Mouse (Mus musculus) c-Kit-positive CD71-positive TER-119-positive erythroid progenitor cells, embryonic 14.5 days (primary cell): ENCODE results near the gene Filip1.
A peak's percentile ranks its signal among the peaks of the same experiment; 100 is the strongest.
"Not testable (repeated sequence)": the region's sequence is repeated elsewhere in the genome, so short reads cannot be mapped to it uniquely, and the experiment has no call there.

Source experiments
- DNase-seq: peaks from one replicate; pipeline ENCODE4 v3.0.0-alpha.2; 2013; ENCODE audit warnings: low spot score

Gene Filip1

DNA sequence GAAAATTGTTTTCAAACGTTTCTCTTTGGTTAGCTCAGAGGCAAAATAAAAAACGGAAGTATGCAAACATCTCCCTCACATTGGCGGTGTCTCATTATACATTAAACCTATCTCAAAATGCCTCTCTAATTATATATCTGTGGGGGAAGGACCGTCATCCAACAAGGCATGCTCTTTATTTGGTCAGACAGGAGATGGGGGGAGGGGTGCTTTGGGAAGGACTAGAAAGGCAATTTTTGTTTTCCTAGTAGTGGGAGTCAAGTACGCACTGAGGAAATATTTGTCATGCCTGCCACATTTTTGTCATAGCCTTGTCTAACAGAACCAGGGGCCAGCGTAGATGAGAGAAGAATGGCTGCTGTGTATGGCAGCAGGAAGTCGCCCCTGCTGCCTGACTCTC lies at the start of gene Filip1:
Gene Filip1 (minus strand): TSS at position 101 of the 400 bp plus-strand sequence.
- DNase-seq: no peak

DNA sequence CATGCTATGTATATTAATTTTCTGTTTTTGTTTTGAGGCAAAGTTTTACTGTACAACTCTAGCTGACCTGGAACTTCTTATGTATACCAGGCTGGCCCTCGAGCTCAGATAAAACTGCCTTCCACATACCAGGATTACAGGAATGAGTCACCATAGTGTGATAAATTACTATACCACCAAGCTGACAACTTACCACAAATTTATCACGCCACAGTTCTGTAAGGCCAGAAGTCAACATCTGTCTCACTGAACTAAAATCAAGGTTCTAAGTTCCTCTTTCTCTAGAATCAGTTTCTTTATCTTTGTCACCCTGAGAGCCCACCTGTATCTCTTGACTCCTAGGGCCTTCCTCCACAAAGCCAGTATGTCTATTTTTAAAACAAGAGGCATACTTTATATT lies 45.0 kb upstream of the Filip1 start:
- DNase-seq: no peak

DNA sequence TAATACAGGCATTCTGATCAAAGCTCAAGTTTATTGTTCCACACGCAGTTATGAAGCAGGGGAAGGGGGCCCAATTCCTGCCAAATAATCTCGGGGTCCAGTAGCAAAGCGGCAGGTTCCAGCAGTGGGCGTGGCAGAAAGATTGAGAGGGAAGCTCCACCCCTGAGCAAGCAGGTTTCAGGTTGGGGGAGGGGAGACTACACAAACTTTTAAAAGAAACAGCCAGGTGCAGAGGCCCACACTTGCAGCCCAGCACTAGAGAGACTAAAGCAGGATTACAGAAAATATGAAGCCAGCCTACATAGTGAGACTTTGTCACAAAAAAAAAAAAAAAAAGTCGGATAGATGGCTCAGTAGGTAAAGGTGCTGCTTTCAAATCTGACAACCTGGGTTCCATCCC lies 40.3 kb upstream of the Filip1 start:
- DNase-seq: no peak

DNA sequence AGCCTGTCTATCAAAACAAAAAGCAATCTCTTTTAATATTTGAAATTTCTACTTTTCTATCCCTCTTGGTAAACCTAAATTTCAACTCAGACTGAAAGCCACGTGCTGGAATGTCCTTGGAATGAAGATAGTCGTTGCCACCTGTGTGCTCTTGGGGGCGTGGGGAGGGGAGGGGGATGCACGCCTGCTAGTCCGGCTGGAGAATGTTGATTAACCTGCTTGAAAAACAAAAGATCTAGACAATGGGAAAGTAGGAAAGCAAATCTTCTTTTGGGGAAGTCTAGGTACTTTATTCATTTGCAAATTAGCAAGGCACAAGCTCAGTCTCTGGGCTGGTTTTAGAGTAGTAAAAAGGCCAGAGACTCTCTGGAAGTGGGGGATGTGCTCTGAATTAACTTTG lies 36.6 kb upstream of the Filip1 start:
- DNase-seq: not testable (repeated sequence)

DNA sequence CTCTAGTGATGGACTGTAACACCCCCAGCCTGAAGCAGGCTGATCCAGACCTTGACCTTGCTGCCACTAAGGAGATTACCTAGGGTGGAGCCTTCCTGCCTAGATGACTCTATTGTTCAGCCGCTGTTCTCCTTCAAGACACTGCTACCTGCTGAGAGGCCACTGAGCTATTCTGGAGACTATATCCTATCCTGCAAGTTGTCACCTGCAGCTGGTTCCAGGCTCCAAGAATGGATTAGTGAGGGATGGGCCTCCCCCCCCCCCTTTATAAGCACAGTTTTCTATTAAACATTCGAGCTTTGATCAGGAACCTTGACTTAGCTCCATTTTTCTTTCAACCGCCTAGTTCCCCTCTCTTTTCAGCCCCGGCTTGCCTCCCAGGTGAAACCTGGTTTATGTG lies 31.6 kb upstream of the Filip1 start:
- DNase-seq: not testable (repeated sequence)

DNA sequence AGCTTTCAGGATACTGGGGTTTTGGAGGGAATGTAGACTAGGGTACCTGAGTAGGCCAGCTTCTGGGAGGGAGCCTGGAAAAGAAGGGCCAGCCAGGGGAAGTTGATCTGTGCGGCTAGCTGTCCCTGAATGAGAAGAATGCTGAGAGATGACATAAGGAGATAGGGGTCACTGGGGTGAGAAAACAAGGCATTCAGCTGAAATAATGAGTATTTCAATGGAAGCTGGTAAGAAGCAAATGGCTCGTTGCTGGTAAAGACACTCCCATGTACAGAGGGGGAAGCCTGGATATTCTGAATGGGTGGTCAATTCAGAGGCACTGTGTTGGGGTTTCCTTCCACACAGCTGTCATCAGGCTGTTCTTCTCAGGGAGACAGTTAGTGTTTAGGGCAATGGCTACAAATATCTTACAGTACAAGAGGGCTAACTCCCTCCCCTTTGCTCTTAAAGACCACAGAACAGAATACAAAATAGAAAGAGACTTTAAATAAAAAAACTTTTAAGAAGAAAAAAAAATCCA lies 26.7 kb upstream of the Filip1 start:
- no peak for DNase-seq

DNA sequence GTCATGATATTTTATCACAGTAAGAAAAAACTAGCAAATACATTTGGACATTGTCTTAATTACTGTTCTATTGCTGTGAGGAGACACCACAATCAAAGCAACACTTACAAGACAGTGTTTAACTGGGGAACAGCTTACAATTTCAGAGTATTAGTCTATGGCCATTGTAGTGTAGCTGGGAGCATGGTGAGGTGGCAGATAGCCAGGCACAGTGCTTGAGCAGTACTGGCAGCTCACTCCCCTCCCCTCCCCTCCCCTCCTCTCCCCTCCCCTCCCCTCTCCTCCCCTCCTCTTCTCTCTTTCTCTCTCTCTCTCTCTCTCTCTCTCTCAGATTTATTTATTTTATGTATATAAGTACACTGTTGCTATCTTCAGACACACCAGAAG lies 25.3 kb upstream of the Filip1 start:
- no peak for DNase-seq

DNA sequence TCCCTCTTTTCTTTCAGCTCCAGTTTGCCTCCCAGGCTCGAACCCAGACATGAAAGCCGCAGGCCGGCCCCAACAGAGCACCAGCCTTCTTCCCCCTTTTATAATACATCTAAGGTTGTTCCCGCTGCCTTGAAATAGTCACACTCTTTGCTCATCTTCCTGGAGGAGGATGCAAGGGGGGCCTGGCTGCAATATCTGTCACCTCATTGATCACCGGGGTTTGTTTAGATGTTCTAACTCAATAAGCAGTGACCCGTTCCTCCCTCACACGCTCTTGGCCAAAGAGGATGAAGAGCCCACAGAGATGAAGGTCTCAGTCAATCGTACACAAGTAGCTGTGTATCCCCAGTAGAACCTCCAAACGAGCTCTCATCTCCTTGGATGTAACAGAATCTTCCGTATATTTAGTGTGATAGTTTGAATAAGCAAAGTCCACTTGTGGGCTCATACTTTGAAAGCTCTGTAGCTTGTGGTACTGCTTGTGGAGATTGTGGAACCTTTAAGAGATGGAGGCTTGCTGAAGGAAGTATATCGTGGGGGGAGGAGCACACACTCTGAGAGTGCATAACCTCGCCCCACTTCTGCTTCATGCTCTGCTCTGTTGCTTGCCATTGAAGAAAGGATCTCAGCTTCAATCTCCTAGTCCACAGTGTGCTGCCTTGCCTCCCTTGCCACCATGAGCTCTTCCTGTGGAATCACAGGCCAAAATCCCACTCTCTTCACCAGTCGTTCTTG lies 24.8 kb upstream of the Filip1 start:
- no peak for DNase-seq

DNA sequence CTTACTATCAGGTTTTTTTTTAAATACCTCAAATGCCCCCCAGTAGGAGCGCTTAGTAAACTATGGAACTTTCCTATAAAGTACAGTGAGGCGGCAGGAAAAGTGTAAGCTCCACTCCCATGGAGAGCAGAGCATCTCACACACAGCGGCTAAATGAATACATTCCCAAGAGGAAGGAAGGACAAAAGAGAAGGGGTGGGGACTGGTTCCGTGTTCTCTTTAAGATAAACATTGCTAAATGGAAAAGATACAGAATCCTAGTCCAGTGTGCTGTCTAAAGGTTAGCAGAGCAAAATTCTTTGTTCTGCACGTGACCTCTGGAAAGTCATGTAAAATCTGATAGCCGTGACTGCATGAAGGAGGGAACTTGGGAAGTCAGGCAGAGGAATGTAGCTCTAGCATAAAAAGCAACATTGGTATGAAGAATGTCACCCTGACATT lies 13.9 kb upstream of the Filip1 start:
- DNase-seq: no peak

DNA sequence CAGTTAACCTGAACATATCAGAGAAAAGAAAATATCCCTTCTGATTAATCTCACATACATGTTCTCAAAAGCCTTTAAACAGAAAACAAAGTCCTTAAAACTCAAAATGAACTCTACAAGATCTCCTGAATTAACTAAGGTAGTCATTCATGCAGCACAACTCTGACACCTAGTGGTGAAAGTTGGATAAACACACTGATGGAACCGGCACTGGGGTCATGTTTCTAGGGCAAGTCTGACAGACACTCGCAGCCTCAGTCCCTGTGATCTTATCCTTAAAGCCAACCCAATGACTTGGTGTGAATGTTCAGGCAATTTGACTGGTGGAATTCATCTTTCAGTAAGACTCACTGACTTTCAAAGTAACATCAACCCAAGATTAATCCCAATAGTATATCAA lies 13.4 kb upstream of the Filip1 start:
- peak; percentile 63 for DNase-seq

DNA sequence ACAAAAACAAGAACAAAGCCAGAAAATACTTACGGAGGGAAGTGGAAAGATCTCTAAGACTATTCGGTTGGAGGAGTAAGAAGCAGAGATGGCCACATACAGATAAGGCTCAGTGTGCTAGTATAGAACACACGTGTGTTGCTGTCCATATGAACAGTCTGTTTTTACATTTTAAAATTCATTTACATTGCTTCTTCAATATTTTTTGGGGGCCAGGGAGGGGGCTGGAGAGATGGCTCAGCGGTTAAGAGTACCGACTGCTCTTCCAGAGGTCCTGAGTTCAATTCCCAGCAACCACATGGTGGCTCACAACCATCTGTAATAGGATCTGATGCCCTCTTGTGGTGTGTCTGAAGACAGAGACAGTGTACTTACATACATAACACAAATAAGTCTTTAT lies 12.7 kb upstream of the Filip1 start:
- DNase-seq: not testable (repeated sequence)

DNA sequence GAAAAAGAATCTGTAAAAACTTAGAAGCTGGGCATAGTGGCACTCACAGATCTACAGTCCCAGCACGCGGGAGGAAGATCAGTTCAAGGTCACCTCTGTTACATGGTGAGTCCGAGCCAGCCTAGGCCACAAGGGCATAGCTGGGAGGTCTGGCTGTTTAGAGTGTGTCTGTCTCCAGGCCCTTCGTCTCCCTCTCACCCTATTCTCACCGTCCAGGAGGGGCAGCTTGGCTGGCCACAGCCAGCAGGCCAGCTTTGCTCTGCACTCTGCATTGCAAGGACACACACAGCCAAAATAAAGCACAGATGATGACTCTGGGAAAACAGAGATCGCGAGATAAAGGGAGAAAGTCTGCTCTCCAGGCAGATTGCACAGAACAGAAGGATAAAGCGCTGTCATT lies 10.2 kb upstream of the Filip1 start:
- DNase-seq: no peak

DNA sequence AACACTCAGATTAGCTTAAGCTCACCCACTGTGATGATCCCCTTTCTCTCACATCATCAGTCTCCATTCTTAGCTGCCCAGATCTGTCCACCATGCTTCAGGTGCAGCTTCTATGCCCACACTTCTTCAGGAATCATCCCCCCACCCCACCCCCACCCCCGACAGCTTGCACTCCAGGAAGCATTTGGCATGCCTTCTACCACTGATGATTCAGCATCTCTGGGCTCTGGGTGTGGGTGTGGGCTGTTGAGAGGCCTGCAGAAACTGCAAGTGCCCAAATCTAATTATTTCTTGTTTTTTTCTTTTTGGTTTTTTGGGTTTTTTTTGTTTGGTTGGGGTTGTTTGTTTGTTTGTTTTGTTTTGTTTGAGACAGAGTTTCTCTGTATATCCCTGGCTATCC lies 9.0 kb upstream of the Filip1 start:
- DNase-seq: no peak

DNA sequence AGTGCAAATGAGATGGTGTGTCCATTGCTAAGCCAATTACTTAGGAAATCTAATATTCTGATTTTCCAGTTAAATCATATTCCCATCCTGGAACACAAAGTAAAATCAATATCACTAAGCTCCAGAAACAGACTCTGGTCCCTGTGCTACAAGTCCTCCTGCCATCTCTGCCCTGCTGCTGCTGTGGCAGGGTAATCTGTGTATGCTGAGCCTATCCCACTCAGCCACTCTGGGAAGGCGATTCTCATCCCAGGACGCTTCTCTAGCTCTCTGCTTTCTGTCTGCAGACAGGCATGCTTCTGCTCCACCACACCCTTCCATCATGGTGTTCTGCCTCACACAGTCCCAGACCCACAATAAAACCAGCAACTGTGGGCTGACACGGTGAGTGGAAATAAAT lies 7.8 kb upstream of the Filip1 start:
- DNase-seq: no peak

DNA sequence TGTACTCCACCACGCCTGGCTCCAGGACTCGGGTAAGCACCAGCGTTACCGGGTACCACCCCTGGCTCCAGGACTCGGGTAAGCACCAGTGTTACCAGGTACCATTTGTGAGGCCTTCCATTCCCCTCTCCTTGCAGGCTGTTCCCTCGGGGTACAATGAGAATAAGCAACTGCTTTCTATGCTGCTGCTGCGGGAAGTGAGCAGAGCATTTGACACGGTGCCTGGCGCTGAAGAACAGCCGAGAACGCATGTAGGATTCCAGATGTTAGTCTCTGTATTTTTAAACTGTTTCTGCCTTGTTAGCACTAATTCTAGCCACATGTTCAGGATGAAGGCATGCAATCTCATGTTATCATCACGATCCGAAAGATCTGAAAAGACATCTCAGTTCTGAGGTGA lies 635 bp downstream of the Filip1 start:
- no peak for DNase-seq

DNA sequence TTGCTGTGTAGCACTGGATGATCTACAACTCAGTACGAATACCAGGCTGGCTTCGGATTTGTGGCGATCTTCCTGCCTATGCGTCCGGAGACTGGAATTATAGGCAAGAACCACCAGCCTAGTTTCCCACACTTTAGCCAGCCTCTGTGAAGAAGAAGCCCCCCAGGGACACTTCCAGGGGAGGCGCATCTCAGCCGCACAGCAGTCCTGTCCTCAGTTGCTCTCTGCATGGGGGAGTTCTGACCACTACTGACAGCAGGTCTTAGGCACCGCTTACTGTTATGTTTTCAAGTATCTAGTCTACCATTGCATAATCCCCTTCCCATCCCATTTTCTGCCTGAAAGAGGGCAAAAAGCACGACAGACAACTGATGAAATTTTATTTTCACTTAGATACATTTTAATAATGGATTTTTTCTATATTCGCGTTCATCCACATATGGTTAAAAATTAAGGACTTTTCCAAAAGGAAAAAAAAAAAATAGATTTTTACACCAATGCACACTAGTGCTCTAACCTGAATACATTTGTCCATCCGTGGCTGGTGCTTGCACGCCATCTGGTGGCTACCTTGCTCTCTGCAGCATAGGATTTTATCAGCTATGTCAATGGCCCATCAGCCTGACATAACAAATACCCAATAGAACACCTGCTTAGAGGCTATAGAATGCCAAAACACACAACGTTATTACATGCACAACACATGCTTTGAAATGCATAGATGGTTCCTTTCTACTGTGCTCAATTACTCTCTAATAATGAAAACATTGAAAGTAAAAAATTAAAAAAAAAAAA lies 10.1 kb downstream of the Filip1 start:
- DNase-seq: peak; percentile 56

DNA sequence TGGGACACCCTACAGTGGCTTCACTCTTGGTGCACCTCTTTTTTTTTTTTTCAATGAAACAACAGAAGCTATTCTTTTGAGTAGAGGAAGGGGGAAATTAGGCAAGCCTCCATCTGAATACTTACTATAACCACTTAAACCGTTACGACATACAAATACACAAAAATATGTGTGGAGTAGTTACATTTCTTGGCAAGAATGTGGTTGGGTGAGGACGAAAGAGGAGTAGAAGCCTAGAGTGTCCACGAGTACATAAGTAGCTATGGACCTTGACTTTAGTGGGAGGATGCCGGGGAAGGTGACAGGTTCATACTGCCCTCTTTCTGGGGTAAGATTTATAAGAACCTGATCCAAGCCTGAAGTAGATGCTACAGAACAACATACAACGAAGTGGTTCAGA lies 15.4 kb downstream of the Filip1 start:
- no peak for DNase-seq

DNA sequence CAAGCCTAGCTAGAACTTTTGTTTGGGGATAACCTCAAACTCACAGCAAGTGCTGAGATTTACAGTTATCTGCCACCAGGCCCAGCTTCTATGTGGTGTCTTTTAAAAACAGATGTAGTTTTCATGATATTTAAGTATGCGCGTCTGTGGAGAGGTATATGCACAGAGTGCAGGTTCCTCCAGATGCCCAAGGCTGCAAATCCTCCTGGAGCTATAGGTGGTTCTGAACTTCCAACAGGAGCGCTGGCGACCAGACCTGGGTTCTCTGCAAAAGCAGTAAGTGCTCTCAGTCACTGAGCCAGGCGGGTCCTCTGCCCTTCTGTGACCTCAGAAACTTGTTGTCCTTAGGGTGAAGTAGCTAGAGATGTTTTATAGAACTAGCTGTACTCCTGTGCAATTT lies 18.4 kb downstream of the Filip1 start:
- DNase-seq: no peak

DNA sequence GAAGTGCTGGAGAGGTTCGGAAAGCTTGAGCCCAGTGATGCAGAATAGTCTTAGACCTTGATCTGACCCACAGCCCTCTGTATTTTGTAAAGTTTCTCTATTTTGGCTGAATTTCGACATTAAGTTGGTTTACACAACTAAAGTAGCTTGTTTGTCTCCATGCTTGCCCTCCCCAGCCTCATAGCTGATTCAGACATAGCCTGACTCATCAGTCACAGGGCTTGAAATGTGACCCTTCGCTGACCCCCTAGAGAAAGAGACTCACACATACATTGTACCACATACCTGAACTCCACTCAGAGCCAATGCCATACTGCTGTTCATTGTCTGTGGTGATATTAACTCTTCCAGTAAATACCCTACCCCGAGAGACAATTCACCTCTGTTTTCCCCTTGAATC lies 19.6 kb downstream of the Filip1 start:
- DNase-seq: no peak

DNA sequence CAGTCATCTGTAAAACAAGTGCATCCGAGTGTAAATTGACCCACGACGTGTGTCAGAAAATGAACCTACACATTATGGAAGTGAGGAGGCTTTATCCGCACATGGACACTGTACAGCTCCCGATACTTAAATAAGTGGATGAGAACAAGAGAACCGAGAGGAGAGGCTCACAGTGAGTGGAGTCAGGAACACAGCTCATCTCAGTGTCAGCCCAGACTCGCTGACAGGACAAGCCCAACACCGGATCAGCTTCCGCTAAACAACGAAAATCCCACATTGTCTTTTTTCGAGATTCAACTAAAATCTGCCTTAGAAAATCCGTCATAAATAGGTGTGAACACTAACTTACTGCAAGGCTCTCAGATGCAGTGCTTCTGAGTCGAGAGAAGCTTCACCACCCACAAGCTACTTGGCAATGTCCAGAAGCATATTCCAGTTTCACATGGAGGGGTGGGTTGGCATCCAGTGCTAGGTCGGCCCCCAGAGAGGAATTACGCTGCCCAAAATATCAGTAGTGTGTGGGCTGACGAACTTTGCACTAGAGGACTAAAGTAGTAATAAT lies 22.1 kb downstream of the Filip1 start:
- DNase-seq: no peak

DNA sequence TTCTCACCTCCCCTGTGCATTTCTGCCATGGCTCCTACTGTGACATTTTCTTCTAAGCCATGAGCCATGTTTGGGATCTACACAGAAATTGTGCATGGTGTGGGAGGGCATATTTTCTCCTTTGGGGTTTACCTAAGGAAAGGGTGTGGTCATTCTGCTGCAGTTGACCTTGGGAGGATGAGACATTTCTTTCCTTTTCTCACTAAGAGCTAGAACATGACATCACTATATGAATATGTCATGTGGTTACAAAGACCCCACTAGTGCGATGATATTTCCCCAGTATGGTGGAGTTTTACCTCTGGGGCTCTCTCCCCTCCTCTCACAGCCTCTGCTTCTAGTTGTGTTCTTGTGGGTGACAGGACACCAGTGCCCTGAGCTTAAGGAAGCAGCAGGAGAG lies 22.9 kb downstream of the Filip1 start:
- no peak for DNase-seq

DNA sequence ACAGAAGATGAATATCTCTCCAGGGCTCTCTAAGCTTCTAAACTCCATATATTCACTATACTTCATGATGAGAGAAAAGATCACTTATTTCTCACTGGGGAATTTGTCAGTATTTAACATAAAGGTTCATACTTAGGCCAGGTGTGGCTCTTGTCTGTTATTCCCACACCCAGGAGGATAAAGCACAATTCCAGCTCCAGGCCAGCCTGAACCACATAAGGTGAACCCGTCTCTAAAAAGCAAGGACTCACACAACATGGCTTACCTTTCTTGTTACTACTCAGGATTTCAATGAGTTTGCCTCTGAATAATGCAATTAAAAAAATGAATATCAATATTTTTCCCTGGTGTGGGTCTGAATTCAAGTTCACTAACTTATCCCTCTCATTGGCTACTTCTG lies 23.6 kb downstream of the Filip1 start:
- DNase-seq: no peak

DNA sequence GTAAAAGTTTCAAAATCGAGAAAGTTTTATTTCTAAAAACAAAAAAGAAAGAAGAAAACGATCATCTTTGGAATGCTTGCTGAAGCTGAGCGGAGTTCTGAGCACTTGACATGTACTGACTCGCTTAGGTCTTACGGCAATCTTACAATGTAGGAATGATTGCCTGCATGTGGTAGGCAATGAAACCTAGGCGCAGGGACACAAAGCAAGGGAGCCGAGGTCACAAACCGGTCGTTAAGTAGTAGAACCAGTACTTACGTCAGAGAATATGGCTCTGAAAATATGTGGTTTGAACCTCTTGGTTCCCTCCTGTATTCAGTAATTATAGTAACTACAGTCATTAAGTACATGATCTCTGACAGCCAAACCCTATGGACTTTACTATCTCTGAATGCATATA lies 29.4 kb downstream of the Filip1 start:
- no peak for DNase-seq
